Mouse (Mus musculus) cerebellum, adult (tissue): ENCODE measurements at regions not wholly inside any gene's neighbourhood (a gene's known extent, or its start where the extent isn't known, plus 50 kb on each side); places are given as distances from the start of the nearest gene placed in this dataset.
A peak's percentile ranks its signal among the peaks of the same experiment; 100 is the strongest.
"Not testable (repeated sequence)": the region's sequence is repeated elsewhere in the genome, so short reads cannot be mapped to it uniquely, and the experiment has no call there.

Experiments
- ATAC-seq: cut with Nextera tagmentation; 2 replicates; pipeline ENCODE4 v1.9.2; 2017; ENCODE audit warnings: mild to moderate bottlenecking, moderate library complexity, mixed read lengths; ENCODE audit not compliant: insufficient number of reproducible peaks, low FRiP score, low TSS enrichment

GRCm38 (mm10) chr6:22716864-22717557 lies 158.3 kb upstream of the Ptprz1 start:
- ATAC-seq, result no peak

DNA sequence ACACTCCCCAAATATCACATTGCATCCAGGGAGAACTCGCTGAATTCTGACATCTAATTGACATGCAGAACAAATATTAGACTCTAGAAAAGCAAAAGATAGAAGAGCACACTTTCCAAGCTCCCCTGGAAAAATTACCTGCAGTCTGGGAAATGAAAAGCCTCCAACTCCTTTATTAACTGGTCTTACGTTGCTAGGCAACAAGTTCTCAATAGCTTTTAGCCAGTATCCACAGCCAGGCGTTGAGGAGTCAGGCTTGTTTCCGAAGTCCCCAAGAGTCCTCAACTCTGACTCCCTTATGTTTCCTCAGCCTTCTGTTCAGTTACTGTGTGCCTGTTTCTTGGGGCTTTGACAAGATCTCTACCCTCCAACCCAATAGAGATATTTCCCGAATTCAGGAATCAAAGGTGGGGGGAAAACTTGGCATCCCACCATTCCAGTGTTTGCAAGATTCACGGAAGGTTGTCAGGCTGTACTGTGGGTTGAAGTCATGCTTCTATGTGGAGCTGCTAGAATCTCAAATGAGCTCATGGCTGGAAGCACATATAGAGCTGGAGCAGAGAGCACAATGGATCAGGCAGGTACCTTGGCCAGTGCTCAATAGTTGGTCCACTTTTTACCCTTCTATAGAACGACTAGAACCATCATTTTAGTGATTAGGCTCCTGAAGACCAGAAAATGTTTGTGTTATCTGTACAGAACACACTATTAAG lies 159.0 kb upstream of the Ptprz1 start:
- no peak for ATAC-seq

- no peak for ATAC-seq
Measured at GRCm38 (mm10) chr6:22698187-22698586, 177.1 kb upstream of the Ptprz1 start.

- peak; percentile 86 for ATAC-seq
Measured at GRCm38 (mm10) chr6:22688678-22689126, 186.6 kb upstream of the Ptprz1 start.

DNA sequence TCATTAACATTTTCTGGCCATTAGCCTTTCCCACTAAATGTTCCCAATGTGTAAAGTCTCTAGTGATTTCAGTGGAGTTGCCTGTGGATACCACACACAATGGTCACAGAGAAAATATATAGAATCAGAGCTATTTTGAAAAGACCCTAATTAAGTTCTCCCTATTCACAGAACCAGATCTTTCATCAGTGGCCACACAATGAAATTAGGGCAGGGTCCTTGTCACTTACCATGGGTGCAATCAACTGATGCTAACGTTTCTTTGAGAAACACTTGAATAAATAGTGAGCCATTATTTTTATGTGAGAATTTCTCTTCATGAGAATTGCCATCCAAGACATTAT lies 200.7 kb upstream of the Ptprz1 start:
- ATAC-seq, result no peak

GRCm38 (mm10) chr6:22673919-22674585 lies 201.2 kb upstream of the Ptprz1 start:
- ATAC-seq, result no peak

- ATAC-seq, result no peak
Measured at GRCm38 (mm10) chr6:22671524-22671923, 203.8 kb upstream of the Ptprz1 start.

GRCm38 (mm10) chr6:22668190-22668975 lies 206.9 kb upstream of the Ptprz1 start:
- no peak for ATAC-seq

DNA sequence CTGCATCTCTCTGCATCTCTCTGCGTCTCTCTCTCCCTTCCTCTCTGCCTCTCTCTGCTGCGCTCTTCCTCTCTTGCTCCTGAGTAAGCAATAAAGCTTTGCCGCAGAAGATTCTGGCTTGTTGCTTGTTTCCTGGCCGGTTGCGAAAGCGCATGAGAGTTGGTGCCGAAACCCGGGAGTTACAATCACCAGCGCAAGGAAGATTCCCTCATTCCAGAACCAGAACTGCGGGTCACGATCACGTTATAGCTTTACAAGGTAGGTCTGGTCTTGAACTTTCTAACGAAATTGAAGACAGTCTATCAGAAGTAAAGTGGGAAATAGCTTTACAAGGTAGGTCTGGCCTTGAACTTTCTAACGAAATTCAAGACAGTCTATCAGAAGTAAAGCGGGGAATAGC lies 217.9 kb upstream of the Ptprz1 start:
- not testable (repeated sequence) for ATAC-seq

GRCm38 (mm10) chr6:22640100-22640499 lies 235.2 kb upstream of the Ptprz1 start:
- no peak for ATAC-seq

- no peak for ATAC-seq
Measured at GRCm38 (mm10) chr6:22635141-22635540, 240.2 kb upstream of the Ptprz1 start.

DNA sequence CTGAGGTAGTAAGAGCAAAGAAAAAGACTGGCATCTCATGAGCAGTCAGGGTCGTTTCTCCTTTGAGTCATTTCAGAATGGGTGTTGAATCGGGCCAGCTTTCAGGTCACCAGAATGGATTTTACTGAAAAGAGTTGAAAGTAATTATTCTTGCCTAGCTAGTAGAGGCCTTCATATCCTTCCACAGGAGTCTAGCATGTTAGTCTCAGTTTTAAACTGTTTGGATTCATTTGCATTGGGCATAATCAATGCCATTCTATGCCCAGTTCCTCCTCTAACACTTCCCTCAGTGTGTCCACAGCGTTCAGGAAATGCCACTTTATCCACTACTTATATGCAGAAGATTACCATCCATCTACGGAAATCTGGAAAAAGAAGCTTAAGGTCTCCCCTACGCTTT lies 240.6 kb upstream of the Ptprz1 start:
- ATAC-seq, result no peak

- no peak for ATAC-seq
Measured at GRCm38 (mm10) chr6:22591592-22591991, 235.5 kb upstream of the Fam3c start.

GRCm38 (mm10) chr6:22584851-22585250 lies 228.8 kb upstream of the Fam3c start:
- ATAC-seq, result no peak

DNA sequence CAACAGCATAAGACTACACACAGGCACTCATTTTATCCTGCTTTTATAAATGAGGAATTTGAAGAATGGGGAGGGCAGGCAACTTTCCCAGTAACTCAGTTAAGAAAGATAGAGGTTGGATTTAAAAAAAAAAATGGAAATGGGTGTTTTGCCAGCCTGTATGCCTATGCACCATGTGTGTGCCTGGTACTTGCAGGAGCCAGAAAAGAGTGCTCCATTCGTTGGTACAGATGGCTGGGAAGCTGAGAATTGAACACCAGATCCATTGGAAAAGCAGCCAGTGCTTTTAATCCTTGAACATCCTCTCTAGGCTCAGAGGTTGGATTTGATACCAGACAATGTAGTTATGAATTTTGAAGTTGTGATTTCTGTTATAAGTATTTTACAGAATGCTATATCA lies 216.9 kb upstream of the Fam3c start:
- ATAC-seq, result no peak

GRCm38 (mm10) chr6:22567891-22568290 lies 211.8 kb upstream of the Fam3c start:
- no peak for ATAC-seq

DNA sequence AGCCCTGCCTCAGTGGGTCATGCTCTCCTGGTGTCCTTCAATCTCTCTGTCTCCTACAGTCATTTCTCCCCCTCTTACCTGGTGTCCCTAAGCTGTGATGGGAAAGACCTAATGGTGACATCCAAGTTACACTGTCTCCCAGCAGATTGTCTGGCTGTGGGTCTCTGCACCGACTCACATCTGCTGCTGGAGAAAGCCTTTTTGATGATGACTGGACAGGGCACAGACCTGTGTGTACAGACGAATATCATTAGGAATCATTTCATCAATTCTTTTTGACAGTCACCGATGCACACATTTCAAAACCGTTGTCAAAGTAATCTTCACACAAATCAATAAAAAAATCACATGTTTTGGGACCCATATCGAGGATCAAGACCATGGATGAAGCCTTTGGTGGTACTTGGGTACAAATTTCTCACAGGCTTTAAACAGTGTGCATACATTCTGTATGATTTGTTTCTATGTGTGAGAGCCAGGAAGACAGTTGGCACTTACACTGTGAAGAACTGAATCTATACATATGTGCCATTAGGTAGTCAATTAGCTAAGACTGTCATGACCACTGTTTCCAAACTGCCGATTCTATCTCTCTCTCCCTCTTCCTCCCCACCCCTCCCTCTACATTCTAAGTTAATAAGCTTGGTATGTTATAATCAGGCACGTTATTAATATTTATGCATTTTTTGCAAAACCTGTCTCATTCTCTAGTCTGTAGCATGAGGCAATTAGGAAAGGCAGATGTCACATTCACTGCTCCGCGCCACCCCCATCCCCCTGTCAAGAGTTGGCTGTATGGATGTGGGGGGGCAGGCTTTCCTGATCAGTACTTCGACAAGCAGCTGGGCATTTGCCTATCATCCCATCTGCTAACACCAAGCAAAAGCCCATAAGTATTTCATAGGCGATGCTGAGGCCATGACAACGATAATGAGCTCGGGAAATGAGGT lies 192.5 kb upstream of the Fam3c start:
- no peak for ATAC-seq

- no peak for ATAC-seq
Measured at GRCm38 (mm10) chr6:22541603-22542002, 185.6 kb upstream of the Fam3c start.

GRCm38 (mm10) chr6:22538254-22538653 lies 182.2 kb upstream of the Fam3c start:
- ATAC-seq, result no peak

- no peak for ATAC-seq
Measured at GRCm38 (mm10) chr6:22524384-22524783, 168.3 kb upstream of the Fam3c start.
